Mouse (Mus musculus) liver, embryonic 14.5 days (tissue): ENCODE measurements at regions not wholly inside any gene's neighbourhood (a gene's known extent, or its start where the extent isn't known, plus 50 kb on each side); places are given as distances from the start of the nearest gene placed in this dataset.

Experiments
- ATAC-seq: fragments of 200-750 bp; cut with Nextera tagmentation; 2 replicates; pipeline ENCODE4 v1.8.0; 2017; ENCODE audit warnings: moderate number of reproducible peaks, mild to moderate bottlenecking, moderate library complexity; ENCODE audit not compliant: insufficient read depth
- DNase-seq, 3 experiments: peaks; one replicate each; pipeline ENCODE4 v3.0.0-alpha.2; 2012 to 2013; ENCODE audit warnings: low read depth in 3 of 3, low spot score in 3 of 3
- H3K27ac ChIP-seq: fragments of 300-500 bp; sonication (generic); 2 replicates; pipeline ENCODE4 v1.5.1; 2014; ENCODE audit warnings: moderate library complexity, mild to moderate bottlenecking, control low read depth, inconsistent platforms
- H3K27me3 ChIP-seq: fragments of 300-500 bp; sonication (generic); 2 replicates; pipeline ENCODE4 v1.6.1; 2014; ENCODE audit warnings: mild to moderate bottlenecking, low read length, moderate library complexity; ENCODE audit not compliant: control insufficient read depth, insufficient read depth
- H3K36me3 ChIP-seq: fragments of 300-500 bp; sonication (generic); replicated peaks from 2 replicates; pipeline ENCODE4 v1.6.1; 2014; ENCODE audit warnings: low read depth; ENCODE audit not compliant: control insufficient read depth, insufficient read depth
- H3K4me1 ChIP-seq, 2 experiments: fragments of 200-500 bp in 1 of 2; fragments of 300-500 bp in 1 of 2; sonication (generic) in 1 of 2; replicated peaks; 2 replicates each; pipeline ENCODE4 v1.6.1; 2012 to 2014; ENCODE audit warnings: antibody characterized with exemption in 1 of 2, inconsistent platforms in 1 of 2, low read length in 1 of 2; ENCODE audit not compliant: control insufficient read depth in 2 of 2, insufficient read depth in 2 of 2
- H3K4me2 ChIP-seq: fragments of 300-500 bp; sonication (generic); 2 replicates; pipeline ENCODE4 v1.6.1; 2014; ENCODE audit warnings: low read depth, mild to moderate bottlenecking, control low read depth, moderate library complexity
- H3K4me3 ChIP-seq, 2 experiments: fragments of 200-500 bp in 1 of 2; fragments of 300-500 bp in 1 of 2; sonication (generic) in 1 of 2; 2 replicates each; pipeline ENCODE4 v1.5.1; 2012 to 2014; ENCODE audit warnings: low read depth in 2 of 2, low read length in 2 of 2, mild to moderate bottlenecking in 2 of 2, control low read depth in 1 of 2, inconsistent platforms in 1 of 2, moderate library complexity in 1 of 2; ENCODE audit not compliant: insufficient read depth in 1 of 2
- H3K9ac ChIP-seq: fragments of 300-500 bp; sonication (generic); replicated peaks from 2 replicates; pipeline ENCODE4 v1.6.1; 2014; ENCODE audit warnings: mild to moderate bottlenecking, control low read depth, moderate library complexity
- H3K9me3 ChIP-seq: fragments of 300-500 bp; sonication (generic); 2 replicates; pipeline ENCODE4 v1.6.1; 2016; ENCODE audit warnings: low read length, mixed read lengths; ENCODE audit not compliant: control insufficient read depth
- CTCF ChIP-seq: IDR thresholded peaks from 2 replicates; pipeline ENCODE4 v1.5.1; 2016; ENCODE audit warnings: antibody characterized with exemption, low read depth, control low read depth
- EP300 ChIP-seq: IDR thresholded peaks from 2 replicates; pipeline ENCODE4 v1.6.1; 2016; ENCODE audit warnings: antibody characterized with exemption, low read depth
- WGBS: fragments of 180-500 bp; shearing (Covaris S2); extraction: QIAGEN DNeasy Blood & Tissue Kit; methylation state at CpG from one replicate; pipeline ENCODE4 v1.1.7; 2014; ENCODE audit not compliant: insufficient replicate concordance; 5-methylcytosine and 5-hydroxymethylcytosine counted together

DNA sequence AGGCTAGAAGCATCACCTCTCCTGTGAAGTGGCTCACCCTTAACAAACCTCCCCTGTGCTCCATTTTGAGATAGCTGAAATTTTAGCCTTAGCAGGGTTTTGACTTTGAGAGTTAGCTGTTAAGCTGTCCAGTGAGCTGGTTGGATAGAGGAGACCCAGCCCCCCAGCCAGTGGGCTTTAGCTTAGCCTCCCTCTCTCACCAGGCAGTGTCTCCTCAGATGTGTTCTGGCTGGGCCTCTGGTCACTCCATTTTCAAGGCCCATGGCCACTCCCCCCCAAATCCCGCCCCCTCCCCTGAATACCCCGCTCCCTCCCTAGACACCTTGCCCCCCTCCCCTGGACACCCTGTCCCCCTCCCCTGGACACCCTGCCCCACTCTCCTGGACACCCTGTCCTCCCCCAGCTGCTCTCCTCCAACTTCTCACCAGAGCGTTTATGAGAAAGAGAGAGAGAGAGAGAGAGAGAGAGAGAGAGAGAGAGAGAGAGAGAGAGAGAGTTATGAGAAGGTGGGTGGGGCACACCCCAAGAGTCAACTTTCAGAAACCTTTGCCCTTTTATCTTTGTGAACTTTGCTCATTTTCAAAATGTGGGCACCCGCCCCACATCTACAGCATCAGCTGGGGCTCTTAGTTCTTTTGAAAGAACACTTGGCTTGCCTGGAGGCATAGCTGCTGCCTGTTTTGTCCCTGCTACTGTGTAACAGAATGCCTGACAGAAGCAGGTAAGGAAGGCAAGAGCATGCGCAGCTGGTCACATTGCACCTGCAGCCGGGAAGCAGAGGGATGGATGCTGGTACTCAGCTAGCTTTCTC, 161.3 kb downstream of the Gadd45g start:
- Histone ChIP-seq H3K27ac (no peak overlapping the region), H3K4me3 (no peak overlapping the region), H3K27me3 (no peaks in the 10 kb centered on the region), H3K4me1 (0 out of 4 replicates have a peak, but pooled peaks cover 0 to 6% of the 10 kb centered on the region in 2 experiments), H3K36me3 (no peaks in the 10 kb centered on the region), H3K9me3 (no peaks in the 10 kb centered on the region), H3K9ac (no peak overlapping the region), H3K4me2 (no peak overlapping the region)
- DNase-seq: no peak
- WGBS: 58% methylated on average over 6 of the region's 6 CpGs
- no peak for ATAC-seq
- TF ChIP-seq EP300: no peak
- no peak for TF ChIP-seq CTCF

DNA sequence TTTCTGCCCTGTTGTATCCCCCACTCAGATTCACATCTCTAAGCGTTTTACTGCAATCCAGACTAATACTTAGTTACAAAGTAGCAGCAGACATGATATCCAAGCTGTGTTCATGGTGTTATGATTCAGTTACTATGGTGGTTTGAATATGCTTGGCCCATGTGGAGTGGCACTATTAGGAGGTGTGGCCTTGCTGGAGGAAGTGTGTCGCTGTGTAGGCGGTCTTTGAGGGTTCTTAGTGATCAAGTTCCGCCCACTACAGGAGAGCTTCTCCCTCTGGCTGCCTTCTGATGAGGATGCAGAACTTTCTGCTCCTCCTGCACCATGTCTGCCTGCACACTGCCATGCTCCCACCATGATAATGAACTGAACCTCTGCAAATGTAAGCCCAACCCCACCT, 162.8 kb downstream of the Gadd45g start:
- H3K9ac ChIP-seq: no peak overlapping the region
- no peak for ATAC-seq
- no peak overlapping the region for H3K27ac ChIP-seq
- H3K4me3 ChIP-seq: no peak overlapping the region
- WGBS: 56% methylated on average over 4 of the region's 4 CpGs
- H3K27me3 ChIP-seq: no peaks in the 10 kb centered on the region
- no peak overlapping the region for H3K4me2 ChIP-seq
- no peak for TF ChIP-seq EP300
- TF ChIP-seq CTCF: no peak
- DNase-seq: no peak
- no peaks in the 10 kb centered on the region for H3K9me3 ChIP-seq
- H3K4me1 ChIP-seq: peaks cover 0 to 5% of the 10 kb centered on the region in 2 experiments; a peak in 1 of 4 replicates
- H3K36me3 ChIP-seq: no peaks in the 10 kb centered on the region

DNA sequence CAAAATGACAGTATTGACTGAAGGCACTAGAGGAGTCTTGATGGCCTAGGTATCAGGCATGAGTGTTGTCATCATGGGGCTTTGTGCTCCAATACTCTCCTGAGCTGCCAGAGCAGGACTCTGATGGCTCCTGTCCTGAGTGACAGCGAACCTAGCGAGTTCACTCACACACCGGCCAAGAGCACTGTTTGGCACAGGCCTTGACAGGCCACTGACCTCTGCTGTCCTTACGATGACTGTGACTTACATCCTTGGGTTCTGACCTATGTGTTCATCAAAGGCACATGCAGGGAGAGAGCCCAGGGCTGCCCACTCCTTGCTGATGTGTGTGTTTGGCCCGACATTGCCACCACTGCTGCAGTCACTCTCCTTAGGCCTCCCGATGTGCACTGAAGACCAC, 163.3 kb downstream of the Gadd45g start:
- DNase-seq: no peak
- 69% methylated on average over 6 of the region's 6 CpGs for WGBS
- Histone ChIP-seq H3K27me3 (no peaks in the 10 kb centered on the region), H3K4me2 (no peak overlapping the region), H3K4me1 (peaks cover 0 to 5% of the 10 kb centered on the region in 2 experiments; a peak in 1 of 4 replicates), H3K9me3 (no peaks in the 10 kb centered on the region), H3K9ac (no peak overlapping the region), H3K4me3 (no peak overlapping the region), H3K36me3 (no peaks in the 10 kb centered on the region), H3K27ac (no peak overlapping the region)
- no peak for ATAC-seq
- TF ChIP-seq EP300 (no peak), CTCF (no peak)

DNA sequence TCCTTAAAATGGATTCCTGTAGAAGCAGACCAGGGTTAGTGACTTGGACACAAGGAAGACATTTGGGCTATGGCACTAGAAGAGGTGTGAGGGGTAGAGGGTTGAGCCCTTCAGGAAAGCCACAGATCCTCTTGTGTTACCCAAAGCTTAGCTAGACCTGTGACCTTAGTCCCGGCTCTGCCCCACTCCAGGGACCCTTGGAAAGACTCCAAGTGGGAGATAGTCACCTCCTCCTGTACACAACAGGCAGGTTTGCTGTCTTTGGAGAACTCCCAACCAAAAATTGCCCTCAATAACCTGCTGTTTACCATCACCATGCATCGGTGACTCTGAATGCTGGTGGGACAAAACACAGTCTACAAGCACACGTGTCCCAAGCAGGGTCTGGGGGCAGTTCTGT, 164.5 kb downstream of the Gadd45g start:
- no peak for TF ChIP-seq EP300
- TF ChIP-seq CTCF: no peak
- Histone ChIP-seq H3K4me2 (no peak overlapping the region), H3K36me3 (no peaks in the 10 kb centered on the region), H3K4me1 (peaks cover 0 to 5% of the 10 kb centered on the region in 2 experiments; a peak in 1 of 4 replicates), H3K9me3 (no peaks in the 10 kb centered on the region), H3K27me3 (no peaks in the 10 kb centered on the region), H3K9ac (no peak overlapping the region), H3K27ac (no peak overlapping the region), H3K4me3 (no peak overlapping the region)
- ATAC-seq (no peak), DNase-seq (no peak)
- WGBS: 55% methylated on average over 3 of the region's 3 CpGs

DNA sequence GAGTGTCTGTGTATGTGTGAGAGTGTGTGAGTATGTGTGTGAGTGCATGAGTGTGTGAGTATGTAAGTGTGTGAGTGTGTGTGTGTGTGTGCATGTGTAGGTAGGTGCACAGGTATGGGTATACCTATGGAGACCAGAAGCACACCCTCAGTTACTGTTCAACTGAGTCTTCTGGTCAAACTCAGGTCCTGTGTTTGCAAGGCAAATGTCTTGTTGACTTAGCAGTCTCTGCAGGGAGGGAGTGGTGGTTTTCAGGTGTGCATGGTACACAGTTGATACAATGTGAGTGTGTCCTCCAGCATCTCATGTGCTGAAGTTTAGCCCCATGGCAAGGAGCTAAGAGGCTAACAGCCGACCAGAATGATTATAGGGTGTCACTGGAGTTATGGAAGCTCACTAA, 166.7 kb downstream of the Gadd45g start:
- no peak overlapping the region for H3K27ac ChIP-seq
- H3K36me3 ChIP-seq: no peaks in the 10 kb centered on the region
- H3K4me3 ChIP-seq: no peak overlapping the region
- H3K9me3 ChIP-seq: no peaks in the 10 kb centered on the region
- H3K27me3 ChIP-seq: no peaks in the 10 kb centered on the region
- H3K4me1 ChIP-seq: peaks cover 0 to 4% of the 10 kb centered on the region in 2 experiments; a peak in 1 of 4 replicates
- ATAC-seq (no peak), DNase-seq (no peak)
- no peak overlapping the region for H3K9ac ChIP-seq
- TF ChIP-seq CTCF: no peak
- no peak for TF ChIP-seq EP300
- no peak overlapping the region for H3K4me2 ChIP-seq
- 21% methylated on average over 1 of the region's 1 CpGs for WGBS
